Mouse (Mus musculus) cerebellum, adult 8-10 months (tissue): Measurements from ENCODE around the gene Sema4d.

ENCODE experiments used
- DNase-seq: peaks from one replicate; pipeline ENCODE4 v3.0.0; 2022

Gene Sema4d

DNA sequence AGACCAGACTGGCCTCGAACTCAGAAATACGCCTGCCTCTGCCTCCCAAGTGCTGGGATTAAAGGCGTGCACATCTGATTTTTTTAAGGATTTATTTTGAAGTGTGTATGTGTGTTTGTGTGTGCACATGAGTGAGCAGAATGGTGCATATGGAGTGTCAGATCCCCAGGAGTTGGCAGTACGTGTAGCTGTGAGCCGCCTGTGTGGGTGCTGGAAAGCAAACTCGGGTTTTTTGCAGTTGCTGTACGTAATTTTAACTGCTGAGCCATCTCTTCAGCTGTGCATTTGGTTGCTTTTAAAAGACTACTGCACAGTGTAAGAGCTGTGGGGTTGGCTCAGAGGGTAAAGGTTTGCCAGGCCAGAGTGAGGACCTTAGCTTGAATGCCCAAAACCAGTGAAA is 134.0 kb downstream of the Sema4d start:
- DNase-seq: no peak

GRCm38 (mm10) chr13:51658094-51658493 is 135.5 kb downstream of the Sema4d start:
- DNase-seq: no peak

GRCm38 (mm10) chr13:51656516-51657235 is 136.9 kb downstream of the Sema4d start:
- no peak for DNase-seq

GRCm38 (mm10) chr13:51653961-51654360 is 139.6 kb downstream of the Sema4d start:
- DNase-seq: no peak

- no peak for DNase-seq
Measured at GRCm38 (mm10) chr13:51653159-51653558, 140.4 kb downstream of the Sema4d start.

DNA sequence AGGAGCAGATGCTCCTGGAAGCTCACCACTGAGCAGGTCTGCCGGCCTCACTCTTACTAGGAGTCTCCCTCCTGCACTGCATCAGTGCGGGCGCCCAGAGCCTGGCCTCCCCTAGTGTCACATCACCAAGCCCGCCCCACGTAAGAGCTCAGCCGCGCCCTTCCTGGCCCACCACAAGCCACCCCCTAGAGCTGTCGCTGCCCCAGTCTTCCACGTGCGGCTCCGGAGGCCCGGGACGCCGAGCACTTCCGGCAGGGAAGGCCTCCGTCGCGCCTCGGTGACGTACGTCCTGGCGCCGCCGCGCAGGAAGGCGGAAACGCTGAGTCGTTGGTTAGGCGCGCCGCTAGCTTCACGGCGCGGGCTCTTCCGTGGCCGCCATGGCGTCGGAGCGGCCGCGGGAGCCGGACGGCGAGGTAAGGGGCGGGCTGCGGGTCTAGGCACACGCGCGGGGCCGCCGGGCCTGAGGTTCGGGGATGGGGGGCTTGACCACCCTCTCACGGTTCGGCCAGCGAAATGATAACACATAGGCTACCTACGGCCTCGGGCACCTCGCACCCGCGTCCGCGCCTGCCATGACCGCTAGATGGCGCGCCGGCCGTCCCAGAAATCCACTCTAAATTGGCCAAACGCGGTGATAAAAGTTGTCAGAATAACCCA is 142.0 kb downstream of the Sema4d start, which contains the start of gene Secisbp2:
TSS of gene Secisbp2 (plus strand) at position 290 of the 657 bp plus-strand sequence.
- peak; percentile 94 for DNase-seq

DNA sequence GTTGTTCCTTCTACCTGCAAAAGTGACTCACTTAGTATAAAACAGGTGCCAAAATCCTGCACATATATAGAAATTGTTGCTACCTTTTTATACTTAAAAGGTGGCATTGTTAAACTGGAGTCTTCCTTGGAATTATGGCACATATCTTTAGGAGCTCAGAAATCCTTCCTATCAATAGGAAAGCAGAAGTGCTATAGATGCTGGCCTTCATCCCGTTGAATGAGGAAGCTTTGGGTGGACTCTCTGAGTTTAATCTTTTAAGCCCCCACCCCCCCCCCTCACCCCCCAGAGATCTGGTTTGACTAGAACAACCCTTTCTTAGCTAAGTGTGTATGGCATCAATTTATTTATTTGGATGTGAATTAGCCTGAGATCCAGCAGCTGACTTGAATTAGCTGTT is 143.8 kb downstream of the Sema4d start:
- no peak for DNase-seq

GRCm38 (mm10) chr13:51648237-51648636 is 145.3 kb downstream of the Sema4d start:
- DNase-seq: no peak

- DNase-seq: no peak
Measured at GRCm38 (mm10) chr13:51647770-51648169, 145.8 kb downstream of the Sema4d start.

- DNase-seq: no peak
Measured at GRCm38 (mm10) chr13:51646362-51647027, 147.1 kb downstream of the Sema4d start.

GRCm38 (mm10) chr13:51645872-51646271 is 147.7 kb downstream of the Sema4d start:
- no peak for DNase-seq

GRCm38 (mm10) chr13:51644829-51645789 is 148.4 kb downstream of the Sema4d start, which contains the start of gene Cks2:
Gene Cks2 (plus strand): TSS chr13:51645232.
- peak; percentile 93 for DNase-seq

DNA sequence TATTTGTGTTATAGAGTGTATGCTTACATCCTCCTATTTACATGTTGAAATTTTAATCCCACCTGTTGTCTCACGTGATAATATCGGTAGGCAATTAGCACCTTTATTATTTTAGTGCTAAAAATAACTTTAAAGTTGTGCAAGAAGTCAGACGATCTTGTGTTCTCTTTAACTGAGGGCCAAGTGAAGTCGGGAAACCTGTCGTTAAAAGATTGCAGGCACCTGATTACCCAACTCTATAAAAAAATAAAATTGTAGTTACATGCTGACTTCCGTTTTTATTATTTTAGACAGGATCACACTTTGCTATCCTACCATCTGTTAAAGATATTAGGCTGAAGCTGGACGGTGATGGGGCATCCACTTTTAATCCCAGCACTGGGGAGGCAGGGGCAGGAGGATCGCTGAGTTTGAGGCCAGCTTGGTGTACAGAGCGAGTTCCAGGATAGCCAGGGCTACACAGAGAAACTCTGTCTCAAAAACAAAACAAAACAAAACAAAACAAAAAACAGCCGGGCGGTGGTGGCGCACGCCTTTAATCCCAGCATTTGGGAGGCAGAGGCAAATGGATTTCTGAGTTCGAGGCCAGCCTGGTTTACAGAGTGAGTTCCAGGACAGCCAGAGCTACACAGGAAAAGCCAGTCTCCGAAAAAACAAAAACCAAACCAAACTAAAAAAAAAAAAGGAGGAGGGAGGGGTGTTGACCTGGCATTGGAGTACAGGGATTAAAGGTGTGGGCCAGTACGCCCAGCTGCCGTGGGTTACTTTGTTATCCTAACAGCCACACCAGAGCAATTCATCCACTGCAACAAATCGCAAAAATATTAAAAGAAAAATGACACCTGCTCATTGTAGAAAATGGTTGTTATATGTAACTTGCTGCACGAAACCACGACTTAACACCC is 149.4 kb downstream of the Sema4d start:
- DNase-seq: no peak

DNA sequence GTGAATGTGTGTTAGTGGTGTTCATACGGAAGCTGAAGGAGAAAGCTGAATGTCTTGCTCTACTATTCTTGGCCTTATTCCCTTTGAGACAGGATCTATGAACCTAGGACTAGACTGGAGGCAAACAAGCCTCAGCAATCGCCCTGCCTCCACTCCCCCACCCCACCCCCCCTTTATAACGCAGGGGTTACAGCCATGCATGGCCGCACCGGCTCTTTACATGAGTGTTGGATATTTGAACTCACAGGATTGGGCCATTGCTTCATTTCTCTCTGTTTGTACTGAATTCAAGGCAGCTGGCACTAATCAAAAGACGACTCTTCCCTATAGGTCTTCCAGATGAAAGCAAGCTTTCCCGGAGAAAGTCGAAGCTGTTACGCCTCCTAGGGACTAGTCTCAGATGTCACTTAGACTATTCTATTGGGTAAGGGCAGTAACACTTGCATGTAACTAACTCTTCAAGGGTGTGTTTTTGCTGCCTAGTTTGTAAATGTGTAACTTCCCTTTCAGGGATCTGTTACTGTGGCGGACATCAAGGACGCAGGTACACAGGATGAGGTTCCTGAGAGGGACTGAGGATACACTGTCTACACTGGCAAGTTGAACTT is 151.3 kb downstream of the Sema4d start:
- DNase-seq: no peak

- no peak for DNase-seq
Measured at GRCm38 (mm10) chr13:51641424-51641823, 152.1 kb downstream of the Sema4d start.

DNA sequence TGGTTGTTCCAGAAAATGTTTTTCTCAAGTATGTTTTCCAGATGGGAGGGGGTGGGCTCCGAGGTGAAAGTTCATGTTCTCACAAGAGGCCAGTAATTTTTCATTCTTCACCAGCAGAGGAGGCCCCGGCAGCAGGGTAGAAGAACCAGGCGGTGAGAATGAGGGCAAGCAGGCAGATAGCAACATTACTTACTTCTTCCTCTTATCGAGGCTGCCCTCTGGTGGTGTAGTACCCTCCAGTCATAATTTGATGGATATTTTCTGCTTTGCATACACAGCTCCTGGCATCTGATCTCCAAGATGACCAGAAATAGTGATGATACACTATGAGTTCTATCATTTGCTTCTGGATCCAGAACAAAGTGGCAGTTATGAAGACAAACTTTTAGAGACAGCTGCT is 154.6 kb downstream of the Sema4d start:
- no peak for DNase-seq
